Mouse (Mus musculus): Measurements from ENCODE around the gene Trpm3. TPM values are rescaled to one million over a fixed set of nuclear protein-coding genes. Genes with fewer than 3 reads are reported as not detected.

The Trpm3 gene
- polyA plus RNA-seq (2017; shearing (Covaris generic)), result 0.24 TPM

DNA sequence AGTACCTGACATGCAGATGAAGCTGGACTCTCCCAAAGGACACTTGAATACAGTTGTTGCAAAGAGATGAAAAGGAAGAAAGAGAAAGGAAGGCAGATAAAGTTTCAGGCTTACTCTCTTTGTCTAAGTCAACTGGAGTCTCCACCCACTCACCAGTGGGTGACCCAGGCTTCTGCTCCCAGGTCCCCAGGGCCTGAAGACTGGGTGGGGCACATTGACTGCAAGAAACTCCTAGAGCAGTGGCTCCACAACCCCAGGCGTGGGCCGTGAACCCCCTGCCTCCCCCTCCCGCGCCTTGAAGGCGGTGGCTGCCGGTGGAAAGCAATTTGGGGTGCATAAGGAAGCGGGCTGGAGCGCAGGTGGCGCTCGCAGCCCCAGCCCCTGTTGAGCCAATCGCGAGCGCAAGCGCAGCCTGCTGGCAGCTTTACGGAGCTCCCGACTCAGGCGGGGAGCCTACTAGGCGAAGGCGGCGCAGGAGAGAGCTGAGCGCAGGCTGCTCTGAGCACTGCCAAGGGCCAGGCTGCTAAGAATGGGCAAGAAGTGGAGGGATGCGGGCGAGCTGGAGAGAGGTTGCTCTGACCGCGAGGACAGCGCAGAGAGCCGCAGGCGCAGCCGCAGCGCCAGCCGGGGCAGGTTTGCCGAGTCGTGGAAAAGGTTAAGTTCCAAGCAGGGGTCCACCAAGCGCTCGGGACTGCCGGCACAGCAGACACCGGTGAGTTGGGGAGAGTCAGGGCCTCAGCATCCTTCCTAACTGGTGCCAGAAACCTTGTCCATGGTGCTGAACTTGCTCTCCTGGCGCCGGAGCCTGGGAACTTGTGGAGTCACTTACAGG, at the start of gene Trpm3:
Trpm3 (plus strand) TSS at position 457 of the 832 bp plus-strand sequence.

